Mouse (Mus musculus) G1E (cell line): Measurements from ENCODE around the gene Cyb5d2.

Source experiments
- CTCF ChIP-seq: IDR thresholded peaks from 2 replicates; pipeline ENCODE4 v1.5.1; 2012; ENCODE audit warnings: low read depth, low read length, inconsistent platforms, mixed read lengths
- GATA1 ChIP-seq: IDR thresholded peaks from 2 replicates; pipeline ENCODE4 v1.6.1; 2012; ENCODE audit warnings: borderline replicate concordance, low read length, inconsistent platforms, mixed read lengths
- GATA2 ChIP-seq: IDR thresholded peaks from 2 replicates; pipeline ENCODE4 v1.6.1; 2012; ENCODE audit warnings: low read depth, low read length, inconsistent platforms, borderline replicate concordance
- POLR2AphosphoS5 ChIP-seq: IDR thresholded peaks from 2 replicates; pipeline ENCODE4 v1.6.1; 2012; ENCODE audit warnings: low read depth, low read length, inconsistent platforms; ENCODE audit not compliant: insufficient replicate concordance
- TAL1 ChIP-seq: conservative IDR thresholded peaks from 2 replicates; pipeline ENCODE4 v1.6.1; 2012; ENCODE audit warnings: low read depth, low read length, inconsistent platforms, mixed read lengths

DNA sequence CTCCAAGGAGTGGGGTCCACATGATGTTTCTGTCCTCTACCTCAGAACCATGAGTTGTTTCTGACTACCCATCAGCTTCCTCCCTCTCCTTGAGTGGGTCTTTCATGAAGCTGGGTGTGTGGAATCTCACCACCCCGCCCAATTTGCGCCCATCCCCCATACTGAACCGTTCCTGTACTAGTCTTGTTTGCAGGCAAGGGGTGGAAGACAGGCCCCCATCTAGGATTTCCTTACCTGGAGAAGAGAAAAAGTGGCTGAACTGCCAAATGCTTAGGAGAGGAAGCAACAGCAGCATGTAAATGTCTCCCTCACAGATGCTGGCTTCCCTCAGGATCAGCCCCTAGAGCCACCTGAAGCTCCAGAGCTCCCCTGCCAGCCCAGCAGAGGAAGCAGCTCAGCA, 25.6 kb downstream of the Cyb5d2 start:
- TF ChIP-seq CTCF, result no peak
- TF ChIP-seq GATA1, result no peak
- TF ChIP-seq TAL1, result no peak
- no peak for TF ChIP-seq POLR2AphosphoS5
- TF ChIP-seq GATA2, result no peak
